In the genomic region with DNA sequence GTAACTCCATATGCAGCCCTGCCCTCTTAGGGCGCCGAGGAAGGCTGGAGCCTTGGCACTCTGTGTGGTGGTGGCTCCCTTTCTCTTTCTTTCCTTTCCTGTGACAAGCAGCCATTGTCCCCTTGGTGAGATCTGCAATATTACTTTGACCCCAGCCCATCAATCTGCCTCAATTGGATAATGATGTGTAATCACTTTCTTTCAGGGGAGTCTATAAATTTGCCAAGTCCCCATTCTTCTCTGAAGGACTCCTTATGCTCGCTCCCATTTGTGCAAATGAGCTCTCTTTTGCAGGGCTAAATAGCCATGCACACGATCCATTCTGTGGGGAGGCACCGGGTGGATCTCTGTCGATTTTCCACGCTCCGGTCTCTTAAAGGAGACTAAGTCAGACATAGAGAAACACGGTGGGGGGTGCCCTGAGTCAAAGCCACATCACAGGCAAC, we compare ENCODE assay signal across 13 mouse cellular contexts.
DNase-seq lines count a peak whose midpoint lies in the region; ATAC-seq lines count a peak whose summit lies in the region.
"Had no signal": no experiment of that assay in that cellular context is flagged by ENCODE, and none has a peak within 500 bp of the region (broad histone marks: within the 10 kb centered on the region; RNA-seq: fewer than 3 reads in every experiment).

No protein-coding gene starts in this region.

- H3K4me2 ChIP-seq in hindbrain, embryonic 16.5 days (ENCODE audit: low read length) = peak overlapping the region; percentile 42
- H3K4me2 ChIP-seq in neural tube, embryonic 13.5 days = peak overlapping the region; percentile 44
- H3K4me2 ChIP-seq: lung, embryonic 14.5 days; stomach, embryonic 15.5 days had no signal

- peak; percentile 86 for DNase-seq in embryo, embryonic 10 days (ENCODE audit: low spot score)
- peak; percentile 72 for DNase-seq in forebrain, embryonic 10.5 days (ENCODE audit: extremely low spot score, low spot score)
- no peak for DNase-seq in layer of hippocampus, postnatal 25 days (ENCODE audit: extremely low spot score in 1 of 2, low spot score in 1 of 2)
- no peak for DNase-seq in adrenal gland, postnatal 25 days
- no peak for DNase-seq in thymus, postnatal 0 days (ENCODE audit: low spot score)
- DNase-seq: gastrocnemius, postnatal 10 days; heart, postnatal 14 days; kidney, postnatal 10 days; lung, embryonic 14.5 days; right cerebral cortex, postnatal 25 days had no signal

- peak overlapping the region; percentile 18; the same call in 1 of the 2 replicates for H3K4me3 ChIP-seq in forebrain, embryonic 10.5 days
- 0 out of 2 replicates have a peak overlapping the region, but pooled peaks have one; percentile 8 for H3K4me3 ChIP-seq in hindbrain, embryonic 16.5 days (ENCODE audit: low read length)
- peak overlapping the region; percentile 6; the same call in 1 of the 2 replicates for H3K4me3 ChIP-seq in neural tube, embryonic 13.5 days
- H3K4me3 ChIP-seq: stomach, embryonic 15.5 days had no signal

- H3K4me1 ChIP-seq in forebrain, embryonic 10.5 days = peaks cover 28% of the 10 kb centered on the region
- H3K4me1 ChIP-seq in hindbrain, embryonic 16.5 days (ENCODE audit: control insufficient read depth, insufficient read depth, low read depth, low read length) = no peaks in the 10 kb centered on the region; the same call in 1 of the 2 replicates
- H3K4me1 ChIP-seq in neural tube, embryonic 13.5 days (replicated peaks) = peaks cover 25% of the 10 kb centered on the region
- H3K4me1 ChIP-seq: stomach, embryonic 15.5 days had no signal

- no peaks in the 10 kb centered on the region for H3K36me3 ChIP-seq in forebrain, embryonic 10.5 days (replicated peaks)
- no peaks in the 10 kb centered on the region for H3K36me3 ChIP-seq in hindbrain, embryonic 16.5 days (ENCODE audit: control insufficient read depth, insufficient read depth, low read length)
- no peaks in the 10 kb centered on the region for H3K36me3 ChIP-seq in neural tube, embryonic 13.5 days
- H3K36me3 ChIP-seq: stomach, embryonic 15.5 days had no signal

- H3K27me3 ChIP-seq in forebrain, embryonic 10.5 days (ENCODE audit: poor library complexity, severe bottlenecking) = peaks cover 89% of the 10 kb centered on the region
- peaks cover 5% of the 10 kb centered on the region for H3K27me3 ChIP-seq in hindbrain, embryonic 16.5 days (replicated peaks; ENCODE audit: control insufficient read depth, insufficient read depth, low read length)
- H3K27me3 ChIP-seq in neural tube, embryonic 13.5 days = peaks cover 49% of the 10 kb centered on the region
- H3K27me3 ChIP-seq: stomach, embryonic 15.5 days had no signal

- no peaks in the 10 kb centered on the region for H3K9me3 ChIP-seq in forebrain, embryonic 10.5 days
- H3K9me3 ChIP-seq in hindbrain, embryonic 16.5 days (ENCODE audit: control insufficient read depth, low read length) = 0 out of 2 replicates have a peak, but pooled peaks cover 2% of the 10 kb centered on the region
- H3K9me3 ChIP-seq in neural tube, embryonic 13.5 days = no peaks in the 10 kb centered on the region; the same call in 1 of the 2 replicates
- H3K9me3 ChIP-seq: stomach, embryonic 15.5 days had no signal

- ATAC-seq in hindbrain, embryonic 16.5 days = peak; percentile 97
- ATAC-seq in neural tube, embryonic 13.5 days (ENCODE audit: low read depth) = peak; percentile 97

- 9% methylated on average over 9 of the region's 9 CpGs for WGBS in forebrain, embryonic 10.5 days
- 11% methylated on average over 9 of the region's 9 CpGs for WGBS in hindbrain, embryonic 16.5 days
- 5% methylated on average over 9 of the region's 9 CpGs for WGBS in neural tube, embryonic 13.5 days

- no peak overlapping the region for H3K9ac ChIP-seq in hindbrain, embryonic 16.5 days (ENCODE audit: low read depth, low read length)
- peak overlapping the region; percentile 34; the same call in 1 of the 2 replicates for H3K9ac ChIP-seq in neural tube, embryonic 13.5 days
- H3K9ac ChIP-seq: lung, embryonic 14.5 days; stomach, embryonic 15.5 days had no signal

- H3K27ac ChIP-seq in forebrain, embryonic 10.5 days = no peak overlapping the region
- H3K27ac ChIP-seq in hindbrain, embryonic 16.5 days (ENCODE audit: low read depth, low read length) = no peak overlapping the region
- 0 out of 2 replicates have a peak overlapping the region, but pooled peaks have one; percentile 52 for H3K27ac ChIP-seq in neural tube, embryonic 13.5 days (replicated peaks)
- H3K27ac ChIP-seq: stomach, embryonic 15.5 days had no signal

Comparison
In these comparisons a context has a peak if more than half of its experiments do, and no peak if none do; other contexts are left out.
1. DNase-seq: peak in embryo, embryonic 10 days (single experiment) and forebrain, embryonic 10.5 days (single experiment); none in layer of hippocampus, postnatal 25 days (0 of 2), adrenal gland, postnatal 25 days (single experiment) and thymus, postnatal 0 days (single experiment).
2. Peak in every context shown above with its lines, with median percentiles within 50 percentile points of each other: H3K4me3 ChIP-seq.